Mouse (Mus musculus) inflammation-experienced regulatory T-cells (primary cell): ENCODE data around the gene Hmgcll1. TPM values are rescaled to one million over a fixed set of nuclear protein-coding genes. Genes with fewer than 3 reads are reported as not detected.

Experiments
- polyA plus RNA-seq, 2 experiments: library from polyadenylated mRNA; unstranded; fragments of 100-300 nt; shearing (Covaris generic); gene quantifications; one replicate each; pipeline ENCODE4 v1.2.1; 2017

Gene Hmgcll1
- polyA plus RNA-seq: 1 to 10 TPM in 1 of 2 experiments, under 1 TPM in 1; 0.28 to 1.0 TPM

GRCm38 (mm10) chr9:76014631-76015531, at the start of gene Hmgcll1:
Gene Hmgcll1, plus strand, starts transcription at chr9:76014855.

Other genes starting within 250 kb of the Hmgcll1 start
- gene Bmp5, start 239.5 kb upstream of the Hmgcll1 start, polyA plus RNA-seq: 1 to 10 TPM in 1 of 2 experiments, not detected in 1; 1.9 TPM
- gene Gfral, start 198.8 kb downstream of the Hmgcll1 start, polyA plus RNA-seq: under 1 TPM; 0.07 to 0.36 TPM